Mouse (Mus musculus) CD4-positive helper T cell, adult 2 months (primary cell): ENCODE data around the gene Igsf1.

Experiments used
- DNase-seq: peaks from one replicate; pipeline ENCODE4 v3.0.0-alpha.2; 2012; ENCODE audit warnings: low read depth, missing footprints, low spot score

The Igsf1 gene

GRCm38 (mm10) chrX:49797213-49798019 lies at the start of gene Igsf1:
Gene Igsf1, minus strand, starts transcription at chrX:49797749.
- no peak for DNase-seq

- DNase-seq: no peak
Measured at GRCm38 (mm10) chrX:49770828-49771227, 26.7 kb downstream of the Igsf1 start.

GRCm38 (mm10) chrX:49745192-49745591 lies 52.4 kb downstream of the Igsf1 start:
- DNase-seq: no peak

GRCm38 (mm10) chrX:49734959-49735358 lies 62.6 kb downstream of the Igsf1 start, which contains the start of gene Olfr1321:
Gene Olfr1321, minus strand, starts transcription at chrX:49735059.
- no peak for DNase-seq
